Mouse (Mus musculus): Measurements from ENCODE around the gene Glud1. TPM values are rescaled to one million over a fixed set of nuclear protein-coding genes. Genes with fewer than 3 reads are reported as not detected.

Gene Glud1
- polyA plus RNA-seq, 1 experiment = 174 TPM

- Histone ChIP-seq H3K4me3 (ENCODE audit: insufficient read depth, low read length) (no peak overlapping the region), H3K4me1 (ENCODE audit: control insufficient read depth, insufficient read depth, low read length) (no peaks in the 10 kb centered on the region), H3K27ac (ENCODE audit: insufficient read depth, low read length) (no peak overlapping the region)
- TF ChIP-seq POLR2A (IDR thresholded peaks at IDR 0.05; ENCODE audit: extremely low read depth, insufficient read depth, low read length) (no peak), CTCF (IDR thresholded peaks at IDR 0.05; ENCODE audit: extremely low read depth, insufficient read depth, low read length) (peak; percentile 19; the same call in 1 of the 2 replicates)
These were observed 59.7 kb downstream of the Glud1 start for GRCm38 (mm10) chr14:34370203-34370602.

DNA sequence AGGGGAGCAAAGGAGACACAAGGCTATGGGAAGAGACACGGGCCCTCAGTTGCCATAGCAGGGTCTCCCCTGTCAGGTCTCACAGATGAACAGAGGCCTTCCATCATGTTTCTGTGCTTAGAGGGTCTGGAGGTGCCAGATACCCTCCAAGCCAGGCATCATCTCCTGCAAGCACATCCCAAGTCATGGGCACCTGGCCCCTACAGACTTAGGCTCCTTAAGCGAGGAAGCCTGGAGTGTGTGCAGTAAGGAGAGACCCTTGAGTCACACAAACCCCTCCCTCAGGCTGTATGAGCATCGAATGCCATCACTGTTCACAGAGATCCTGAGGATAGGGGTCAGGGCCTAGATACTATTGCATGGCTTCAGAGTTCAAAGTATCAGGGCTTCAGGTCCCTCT is 60.4 kb downstream of the Glud1 start:
- H3K27ac ChIP-seq (ENCODE audit: insufficient read depth, low read length) = no peak overlapping the region
- no peaks in the 10 kb centered on the region for H3K4me1 ChIP-seq (ENCODE audit: control insufficient read depth, insufficient read depth, low read length)
- no peak for TF ChIP-seq POLR2A (IDR thresholded peaks at IDR 0.05; ENCODE audit: extremely low read depth, insufficient read depth, low read length)
- no peak for TF ChIP-seq CTCF (IDR thresholded peaks at IDR 0.05; ENCODE audit: extremely low read depth, insufficient read depth, low read length)
- H3K4me3 ChIP-seq (ENCODE audit: insufficient read depth, low read length) = no peak overlapping the region

GRCm38 (mm10) chr14:34371763-34372162 is 61.2 kb downstream of the Glud1 start:
- Histone ChIP-seq H3K4me1 (ENCODE audit: control insufficient read depth, insufficient read depth, low read length) (no peaks in the 10 kb centered on the region), H3K27ac (ENCODE audit: insufficient read depth, low read length) (no peak overlapping the region), H3K4me3 (ENCODE audit: insufficient read depth, low read length) (no peak overlapping the region)
- TF ChIP-seq CTCF (IDR thresholded peaks at IDR 0.05; ENCODE audit: extremely low read depth, insufficient read depth, low read length) = no peak
- no peak for TF ChIP-seq POLR2A (IDR thresholded peaks at IDR 0.05; ENCODE audit: extremely low read depth, insufficient read depth, low read length)

- no peaks in the 10 kb centered on the region for H3K4me1 ChIP-seq (ENCODE audit: control insufficient read depth, insufficient read depth, low read length)
- no peak overlapping the region for H3K27ac ChIP-seq (ENCODE audit: insufficient read depth, low read length)
- TF ChIP-seq CTCF (IDR thresholded peaks at IDR 0.05; ENCODE audit: extremely low read depth, insufficient read depth, low read length) (peak; percentile 66), POLR2A (IDR thresholded peaks at IDR 0.05; ENCODE audit: extremely low read depth, insufficient read depth, low read length) (no peak)
- H3K4me3 ChIP-seq (ENCODE audit: insufficient read depth, low read length) = no peak overlapping the region
These were observed 62.1 kb downstream of the Glud1 start for GRCm38 (mm10) chr14:34372646-34373045.

DNA sequence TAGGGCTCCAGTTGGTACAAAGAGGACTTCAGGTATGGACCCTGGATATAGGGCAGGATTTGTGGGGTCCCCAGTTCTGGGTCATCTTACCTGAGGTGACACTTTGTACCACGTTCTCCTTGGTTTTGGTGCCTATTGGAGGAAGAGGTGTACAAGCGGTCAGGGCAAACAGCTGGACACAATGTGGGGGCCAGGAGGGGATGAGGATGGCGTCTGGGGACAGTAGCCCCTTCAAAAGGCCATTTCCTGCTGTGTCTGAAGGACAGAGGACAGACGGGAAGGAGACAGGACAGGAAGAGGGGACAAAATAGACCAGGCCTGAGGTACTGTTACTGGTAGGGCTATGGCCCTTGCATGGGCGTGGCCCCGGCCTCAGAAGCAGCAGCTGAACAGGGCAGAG is 63.1 kb downstream of the Glud1 start:
- Histone ChIP-seq H3K4me3 (ENCODE audit: insufficient read depth, low read length) (no peak overlapping the region), H3K27ac (ENCODE audit: insufficient read depth, low read length) (no peak overlapping the region), H3K4me1 (ENCODE audit: control insufficient read depth, insufficient read depth, low read length) (no peaks in the 10 kb centered on the region)
- TF ChIP-seq POLR2A (IDR thresholded peaks at IDR 0.05; ENCODE audit: extremely low read depth, insufficient read depth, low read length) (no peak), CTCF (IDR thresholded peaks at IDR 0.05; ENCODE audit: extremely low read depth, insufficient read depth, low read length) (no peak)

DNA sequence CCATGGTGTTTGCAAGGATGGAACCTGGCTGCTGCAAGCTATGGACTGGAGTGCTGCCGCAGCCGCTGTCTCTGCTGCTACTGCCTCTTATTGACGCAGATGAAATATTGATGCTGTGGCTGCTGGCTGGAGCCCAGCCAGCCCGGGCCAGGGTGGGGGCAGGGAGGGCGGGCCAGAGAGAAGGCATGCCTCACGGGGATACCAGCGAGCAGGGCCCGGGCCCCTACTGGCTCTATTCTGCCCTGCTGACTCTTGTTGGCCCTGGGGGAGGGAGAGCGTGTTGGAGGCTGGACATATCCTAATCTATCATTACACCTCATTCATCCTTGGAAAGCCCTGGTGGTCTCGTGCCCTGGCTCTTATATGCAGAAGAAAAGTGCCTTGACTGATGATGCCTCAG is 64.0 kb downstream of the Glud1 start, which contains the start of gene Sncg:
Gene Sncg, minus strand, starts transcription at position 213 of the 400 bp plus-strand sequence.
- no peak for TF ChIP-seq CTCF (IDR thresholded peaks at IDR 0.05; ENCODE audit: extremely low read depth, insufficient read depth, low read length)
- Histone ChIP-seq H3K4me3 (ENCODE audit: insufficient read depth, low read length) (no peak within 1 kb of the TSS; the same call in 1 of the 2 replicates), H3K4me1 (ENCODE audit: control insufficient read depth, insufficient read depth, low read length) (no peaks in the 10 kb centered on the region), H3K27ac (ENCODE audit: insufficient read depth, low read length) (peak within 1 kb of the TSS; percentile 18; the same call in 1 of the 2 replicates)

- H3K27ac ChIP-seq (ENCODE audit: insufficient read depth, low read length) = peak within 1 kb of the TSS; percentile 18
- no peaks in the 10 kb centered on the region for H3K4me1 ChIP-seq (ENCODE audit: control insufficient read depth, insufficient read depth, low read length)
- TF ChIP-seq CTCF (IDR thresholded peaks at IDR 0.05; ENCODE audit: extremely low read depth, insufficient read depth, low read length) (no peak), POLR2A (IDR thresholded peaks at IDR 0.05; ENCODE audit: extremely low read depth, insufficient read depth, low read length) (no peak)
- H3K4me3 ChIP-seq (ENCODE audit: insufficient read depth, low read length) = no peak within 1 kb of the TSS; the same call in 1 of the 2 replicates
These were observed 64.9 kb downstream of the Glud1 start, which contains the start of gene Mmrn2 for GRCm38 (mm10) chr14:34375415-34375904. Gene Mmrn2, plus strand, starts transcription at chr14:34375465.

- TF ChIP-seq POLR2A (IDR thresholded peaks at IDR 0.05; ENCODE audit: extremely low read depth, insufficient read depth, low read length) = no peak
- no peak for TF ChIP-seq CTCF (IDR thresholded peaks at IDR 0.05; ENCODE audit: extremely low read depth, insufficient read depth, low read length)
- Histone ChIP-seq H3K4me3 (ENCODE audit: insufficient read depth, low read length) (no peak overlapping the region), H3K4me1 (ENCODE audit: control insufficient read depth, insufficient read depth, low read length) (no peaks in the 10 kb centered on the region), H3K27ac (ENCODE audit: insufficient read depth, low read length) (no peak overlapping the region; the same call in 1 of the 2 replicates)
These were observed 65.4 kb downstream of the Glud1 start for GRCm38 (mm10) chr14:34375941-34376340.

DNA sequence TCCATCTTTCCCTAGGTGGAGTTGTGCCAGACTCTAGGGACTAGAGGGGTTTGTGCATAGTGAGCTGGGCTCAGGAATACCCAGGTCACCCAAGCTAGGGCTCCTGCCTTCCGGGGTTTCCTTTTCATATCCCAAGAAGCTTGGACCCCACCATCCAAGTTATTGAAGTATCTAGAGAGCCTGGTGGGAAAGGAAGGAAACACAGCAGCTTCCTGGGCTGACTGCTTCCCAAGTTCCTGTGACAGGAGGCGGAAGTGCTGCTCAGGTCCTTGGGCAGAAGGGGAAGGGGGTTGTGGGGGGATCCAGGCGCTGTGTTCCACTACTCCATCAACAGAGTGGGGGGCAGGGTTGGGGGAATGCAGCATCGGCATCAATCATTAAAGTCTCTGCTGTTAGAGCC is 66.6 kb downstream of the Glud1 start:
- H3K27ac ChIP-seq (ENCODE audit: insufficient read depth, low read length) = no peak overlapping the region
- H3K4me1 ChIP-seq (ENCODE audit: control insufficient read depth, insufficient read depth, low read length) = no peaks in the 10 kb centered on the region
- no peak overlapping the region for H3K4me3 ChIP-seq (ENCODE audit: insufficient read depth, low read length)
- TF ChIP-seq POLR2A (IDR thresholded peaks at IDR 0.05; ENCODE audit: extremely low read depth, insufficient read depth, low read length) = no peak
- no peak for TF ChIP-seq CTCF (IDR thresholded peaks at IDR 0.05; ENCODE audit: extremely low read depth, insufficient read depth, low read length)

DNA sequence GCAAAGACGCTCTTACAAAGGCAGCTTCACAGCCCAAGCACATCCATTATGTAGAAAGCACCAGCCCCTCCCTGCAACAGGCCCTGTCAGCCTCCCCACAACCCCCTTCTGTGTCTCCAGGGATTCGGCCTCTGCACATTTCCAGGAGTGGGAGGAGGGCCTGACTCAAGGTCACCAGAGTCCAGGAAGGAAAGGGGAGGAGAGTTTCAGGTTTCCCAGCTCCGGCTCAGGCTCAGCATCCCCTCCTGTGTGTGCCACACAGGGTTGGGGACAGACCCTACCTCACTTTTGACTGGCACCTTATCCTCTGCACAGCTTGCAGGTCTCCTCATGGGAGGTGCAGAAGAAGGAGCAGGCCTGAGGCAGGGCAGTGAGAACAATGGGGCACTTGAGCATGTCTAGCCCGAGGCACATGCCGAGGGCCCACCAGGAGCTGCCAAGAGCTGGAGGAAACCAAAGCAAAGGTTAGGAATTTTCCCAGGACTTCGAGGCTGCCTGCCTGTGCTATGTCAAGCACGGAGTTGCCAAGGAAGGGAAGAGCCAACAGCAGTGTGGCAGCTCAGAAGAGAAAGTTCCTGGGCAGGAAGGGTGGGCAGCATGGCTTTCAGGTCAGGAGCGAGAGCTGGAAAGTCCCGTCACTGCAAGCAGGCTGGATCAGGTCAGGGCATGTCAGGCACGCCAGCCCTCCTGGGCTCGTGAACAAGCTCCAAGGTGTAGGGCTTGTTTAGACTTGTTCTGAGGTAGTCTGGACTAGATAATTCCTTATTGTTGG is 68.2 kb downstream of the Glud1 start:
- Histone ChIP-seq H3K4me3 (ENCODE audit: insufficient read depth, low read length) (no peak overlapping the region), H3K27ac (ENCODE audit: insufficient read depth, low read length) (peak overlapping the region; percentile 83), H3K4me1 (ENCODE audit: control insufficient read depth, insufficient read depth, low read length) (no peaks in the 10 kb centered on the region)
- TF ChIP-seq CTCF (IDR thresholded peaks at IDR 0.05; ENCODE audit: extremely low read depth, insufficient read depth, low read length) (no peak), POLR2A (IDR thresholded peaks at IDR 0.05; ENCODE audit: extremely low read depth, insufficient read depth, low read length) (no peak)
